Mouse (Mus musculus) monocyte, adult 2 months (primary cell): ENCODE results near the gene Fcho1.
"Not testable (repeated sequence)": the region's sequence is repeated elsewhere in the genome, so short reads cannot be mapped to it uniquely, and the experiment has no call there.

Experiments
- DNase-seq, 2 experiments: peaks; one replicate each; pipeline ENCODE4 v3.0.0; 2022; ENCODE audit warnings: low spot score in 2 of 2, low read depth in 1 of 2

Fcho1 gene

GRCm38 (mm10) chr8:71725122-71725924, at the start of gene Fcho1:
Gene Fcho1, minus strand, starts transcription at chr8:71725716.
- peak; percentile 20 to 54 for DNase-seq

- no peak for DNase-seq
These were observed 45.8 kb upstream of the Fcho1 start for GRCm38 (mm10) chr8:71771336-71771735.

GRCm38 (mm10) chr8:71758816-71759215, 33.3 kb upstream of the Fcho1 start:
- no peak for DNase-seq

- not testable (repeated sequence) for DNase-seq
These were observed 27.5 kb upstream of the Fcho1 start for GRCm38 (mm10) chr8:71752881-71753552.

GRCm38 (mm10) chr8:71752263-71752662, 26.7 kb upstream of the Fcho1 start:
- not testable (repeated sequence) for DNase-seq

- not testable (repeated sequence) for DNase-seq
These were observed 25.9 kb upstream of the Fcho1 start for GRCm38 (mm10) chr8:71751337-71751886.

GRCm38 (mm10) chr8:71749321-71750075, 24.0 kb upstream of the Fcho1 start:
- DNase-seq: not testable (repeated sequence)

- peak in 1 of 2 experiments; percentile 19 for DNase-seq
These were observed 21.6 kb upstream of the Fcho1 start for GRCm38 (mm10) chr8:71747082-71747481.

GRCm38 (mm10) chr8:71745322-71745721, 19.8 kb upstream of the Fcho1 start:
- no peak for DNase-seq

- no peak for DNase-seq
These were observed 17.3 kb upstream of the Fcho1 start for GRCm38 (mm10) chr8:71742783-71743182.

- no peak for DNase-seq
These were observed 16.2 kb upstream of the Fcho1 start for GRCm38 (mm10) chr8:71741687-71742114.

- no peak for DNase-seq
These were observed 15.7 kb upstream of the Fcho1 start for GRCm38 (mm10) chr8:71741226-71741625.

- not testable (repeated sequence) for DNase-seq
These were observed 12.8 kb upstream of the Fcho1 start for GRCm38 (mm10) chr8:71738316-71738715.

GRCm38 (mm10) chr8:71731652-71732230, 6.2 kb upstream of the Fcho1 start:
- DNase-seq: no peak

- no peak for DNase-seq
These were observed 3.5 kb upstream of the Fcho1 start for GRCm38 (mm10) chr8:71728826-71729620.

GRCm38 (mm10) chr8:71728240-71728785, 2.8 kb upstream of the Fcho1 start:
- no peak for DNase-seq

GRCm38 (mm10) chr8:71724389-71724788, 1.1 kb downstream of the Fcho1 start:
- DNase-seq: no peak

- DNase-seq: peak in 1 of 2 experiments; percentile 26
These were observed 2.4 kb downstream of the Fcho1 start for GRCm38 (mm10) chr8:71723047-71723551.

GRCm38 (mm10) chr8:71719928-71720457, 5.5 kb downstream of the Fcho1 start:
- DNase-seq: no peak
